Comparison of ENCODE assay signal across 8 mouse cellular contexts in the genomic region with DNA sequence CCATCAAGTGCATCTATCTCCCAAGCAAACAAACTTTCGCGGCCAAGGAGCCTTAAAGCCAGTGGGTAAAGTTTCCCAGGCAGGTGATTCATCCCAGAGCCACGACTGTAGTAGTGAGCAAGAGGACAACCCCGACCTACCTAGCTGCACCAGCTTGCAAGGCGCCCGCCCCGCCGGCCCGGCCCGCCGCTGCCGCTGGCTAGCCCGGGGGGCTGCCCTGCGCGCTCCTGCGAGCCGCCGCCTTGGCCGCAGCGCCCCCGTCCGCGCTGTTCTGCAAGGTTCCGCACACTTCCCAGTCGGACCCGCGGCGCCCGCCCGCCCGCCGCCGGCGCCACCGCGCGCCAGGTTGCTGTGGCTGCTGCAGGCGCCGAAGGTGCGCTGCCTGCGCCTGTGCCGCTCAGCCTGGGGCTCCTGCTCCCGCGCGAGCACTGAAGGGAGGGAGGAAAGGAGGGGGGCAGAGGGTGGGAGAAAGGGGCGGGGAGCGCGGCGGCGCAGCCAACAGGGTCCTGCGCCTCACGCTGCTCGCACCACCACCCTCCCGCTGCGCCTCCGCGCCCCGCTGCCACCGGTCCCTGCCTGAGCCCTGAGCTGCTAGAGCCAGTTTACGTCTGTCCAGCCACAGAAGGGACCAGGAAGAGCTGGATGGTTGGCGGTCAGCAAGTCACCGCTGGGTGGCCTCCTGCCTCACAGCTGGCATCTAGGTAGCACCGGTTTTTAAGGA. TPM values are rescaled to one million over a fixed set of nuclear protein-coding genes. Genes with fewer than 3 reads are reported as not detected.
A peak's percentile ranks its signal among the peaks of the same experiment; 100 is the strongest.
DNase-seq lines count a peak whose midpoint lies in the region; ATAC-seq and TF ChIP-seq lines count a peak whose summit lies in the region.

No protein-coding gene starts in this region.

- H3K4me1 ChIP-seq in E14TG2a.4 (replicated peaks; ENCODE audit: low read depth, low read length): peaks cover 7% of the 10 kb centered on the region
- no peaks in the 10 kb centered on the region for H3K4me1 ChIP-seq in heart, embryonic 14.5 days (ENCODE audit: control insufficient read depth in 2 of 2, insufficient read depth in 2 of 2, low read length in 2 of 2)
- peaks cover 77% of the 10 kb centered on the region for H3K4me1 ChIP-seq in liver, embryonic 13.5 days (replicated peaks)

- no peak overlapping the region for H3K27ac ChIP-seq in heart, embryonic 14.5 days (replicated peaks in 1 of 2; ENCODE audit: control insufficient read depth in 1 of 2, insufficient read depth in 1 of 2, low read depth in 2 of 2, low read length in 2 of 2)
- peak overlapping the region; percentile 67 for H3K27ac ChIP-seq in liver, embryonic 13.5 days

- WGBS in heart, embryonic 14.5 days: under 1% methylated on average over 54 of the region's 63 CpGs
- under 1% methylated on average over 59 of the region's 63 CpGs for WGBS in liver, embryonic 13.5 days (ENCODE audit: insufficient replicate concordance)

- peaks cover 30% of the 10 kb centered on the region for H3K27me3 ChIP-seq in E14TG2a.4 (ENCODE audit: insufficient read depth, low read length)
- peaks cover 18% of the 10 kb centered on the region for H3K27me3 ChIP-seq in heart, embryonic 14.5 days (ENCODE audit: control insufficient read depth, insufficient read depth, low read length)
- peaks cover 17% of the 10 kb centered on the region for H3K27me3 ChIP-seq in liver, embryonic 13.5 days

- no peaks in the 10 kb centered on the region for H3K9me3 ChIP-seq in E14TG2a.4 (ENCODE audit: low read length)
- H3K9me3 ChIP-seq in heart, embryonic 14.5 days (ENCODE audit: control insufficient read depth, low read length): no peaks in the 10 kb centered on the region
- no peaks in the 10 kb centered on the region for H3K9me3 ChIP-seq in liver, embryonic 13.5 days (replicated peaks)

- H3K4me2 ChIP-seq in heart, embryonic 14.5 days (ENCODE audit: low read length): peak overlapping the region; percentile 82
- peak overlapping the region; percentile 87 for H3K4me2 ChIP-seq in liver, embryonic 13.5 days

- peak overlapping the region; percentile 42 for H3K9ac ChIP-seq in heart, embryonic 14.5 days (ENCODE audit: low read length)
- H3K9ac ChIP-seq in liver, embryonic 13.5 days: peak overlapping the region; percentile 85

- peak; percentile 87 for ATAC-seq in heart, embryonic 14.5 days (ENCODE audit: insufficient number of reproducible peaks, insufficient read depth, low FRiP score, low read depth)
- peak; percentile 97 for ATAC-seq in liver, embryonic 13.5 days (ENCODE audit: low read depth)

- H3K4me3 ChIP-seq in E14TG2a.4 (replicated peaks; ENCODE audit: low read length): peak overlapping the region; percentile 76
- H3K4me3 ChIP-seq in heart, embryonic 14.5 days (ENCODE audit: control insufficient read depth in 1 of 2, insufficient read depth in 1 of 2, low read depth in 1 of 2, low read length in 2 of 2): peak overlapping the region; percentile 45 to 47
- peak overlapping the region; percentile 75 for H3K4me3 ChIP-seq in liver, embryonic 13.5 days (replicated peaks)

- no peaks in the 10 kb centered on the region for H3K36me3 ChIP-seq in E14TG2a.4 (ENCODE audit: insufficient read depth, low read length)
- no peaks in the 10 kb centered on the region for H3K36me3 ChIP-seq in heart, embryonic 14.5 days (ENCODE audit: control insufficient read depth, insufficient read depth, low read length)
- H3K36me3 ChIP-seq in liver, embryonic 13.5 days: no peaks in the 10 kb centered on the region

- no peak for TF ChIP-seq CTCF in E14TG2a.4 (conservative IDR thresholded peaks at IDR 0.05; ENCODE audit: low read length)

- DNase-seq in WW6 (ENCODE audit: low read depth, low spot score): peak; percentile 49
- peak; percentile 64 for DNase-seq in embryo, embryonic 11.5 days (ENCODE audit: low read depth, low spot score)
- peak; percentile 76 for DNase-seq in kidney, postnatal 10 days
- DNase-seq in liver, embryonic 13.5 days: peak; percentile 65
- peak; percentile 11 for DNase-seq in retina, adult 2 months (ENCODE audit: low read depth, low spot score)
- no peak for DNase-seq in MN1 (ENCODE audit: low spot score)

RNA-seq across cellular contexts. Expression of gene Cntn3, which starts 8.7 kb away (rescaled TPM):
- 0.38 and 0.39 TPM in 2 replicates for polyA plus RNA-seq in heart, embryonic 14.5 days (2014; fragmentation: Nextera tagmentation; extraction: Ambion mirVana)
- 0.78 and 0.84 TPM in 2 replicates for polyA plus RNA-seq in liver, embryonic 13.5 days (2015; fragmentation: Nextera tagmentation; extraction: Ambion mirVana)
